Mouse (Mus musculus): ENCODE data around the gene D11Wsu47e.

DNA sequence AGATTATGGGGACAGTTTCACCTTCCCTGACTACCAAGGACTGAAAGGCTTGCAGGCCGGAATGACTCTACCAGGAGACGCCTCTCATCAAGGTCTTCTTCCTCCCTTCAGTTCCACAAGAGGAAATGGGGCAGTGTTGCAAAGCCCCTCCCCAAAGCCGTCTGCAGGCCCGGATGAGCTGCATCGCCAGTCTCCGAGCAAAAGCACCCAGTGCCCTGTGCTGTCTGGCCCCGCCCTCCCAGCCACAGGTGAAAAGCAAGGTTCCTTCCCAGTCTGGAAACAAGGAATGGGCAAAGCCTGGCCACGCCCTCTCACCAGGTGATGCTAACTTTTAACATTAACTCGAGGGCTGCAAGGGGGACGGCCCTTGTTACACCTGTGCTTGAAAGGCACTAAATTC, 17.6 kb upstream of the D11Wsu47e start:
- no peak for TF ChIP-seq CTCF (IDR thresholded peaks at IDR 0.05; ENCODE audit: low read depth, low read length)
- TF ChIP-seq GATA2 (IDR thresholded peaks at IDR 0.05; ENCODE audit: borderline replicate concordance, low read depth, low read length) = no peak
- TF ChIP-seq GATA1 (IDR thresholded peaks at IDR 0.05; ENCODE audit: borderline replicate concordance, low read length) = no peak
